Mouse (Mus musculus) E14TG2a.4 (cell line): ENCODE data around the gene Ccl24.

Experiments used
- CTCF ChIP-seq: conservative IDR thresholded peaks from 2 replicates; pipeline ENCODE4 v1.5.1; 2014; ENCODE audit warnings: low read length
- NANOG ChIP-seq: IDR thresholded peaks from 2 replicates; pipeline ENCODE4 v1.6.1; 2014; ENCODE audit warnings: borderline replicate concordance, low read length, mixed read lengths
- POU5F1 ChIP-seq: IDR thresholded peaks from 2 replicates; pipeline ENCODE4 v1.6.1; 2014; ENCODE audit warnings: low read length, borderline replicate concordance

DNA sequence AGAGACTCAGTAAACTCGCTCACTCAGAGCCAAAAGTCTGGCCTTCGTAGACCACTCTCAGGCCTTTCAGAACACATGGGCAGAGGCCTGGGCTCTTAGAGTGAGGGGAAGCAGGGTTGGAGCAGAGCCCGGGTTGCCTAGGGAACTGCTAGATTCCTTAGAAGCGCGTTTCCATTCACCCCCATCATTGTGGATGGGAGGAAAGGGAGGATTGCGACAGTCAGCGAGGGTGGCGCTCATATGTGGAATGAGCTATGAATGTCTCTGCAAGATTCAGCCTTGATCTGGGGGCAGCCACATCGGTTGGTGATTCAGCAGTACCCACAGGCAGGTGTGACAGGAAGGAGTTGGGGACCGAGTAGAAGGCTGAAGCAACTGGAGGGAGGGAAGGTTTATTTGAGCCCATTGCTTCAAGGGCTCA lies 6.5 kb upstream of the Ccl24 start:
- TF ChIP-seq CTCF (no peak), NANOG (no peak), POU5F1 (no peak)
